Mouse (Mus musculus) heart, postnatal 14 days (tissue): ENCODE results near the gene Cth. TPM values are rescaled to one million over a fixed set of nuclear protein-coding genes. Genes with fewer than 3 reads are reported as not detected.

Experiments used
- total RNA-seq, 2 experiments: library from RNA; stranded (reverse); gene quantifications; 2 replicates each; pipeline ENCODE4 v1.2.3; 2021

The Cth gene
- total RNA-seq, 2 experiments from 2014 or later: 0.76 to 0.91 TPM

Other genes starting within 250 kb of the Cth start
- 10 to 100 TPM; 33.1 to 37.3 TPM for gene Ankrd13c, start 22.2 kb upstream of the Cth start, total RNA-seq
- gene Srsf11, start 111.6 kb upstream of the Cth start, total RNA-seq: 10 to 100 TPM; 66.0 to 69.1 TPM
- 10 to 100 TPM; 11.6 to 13.5 TPM for gene Lrrc40, start 111.6 kb upstream of the Cth start, total RNA-seq